Mouse (Mus musculus): ENCODE measurements around the gene Fxn. TPM values are rescaled to one million over a fixed set of nuclear protein-coding genes. Genes with fewer than 3 reads are reported as not detected.

Gene Fxn
- polyA plus RNA-seq (2016; fragmentation: Nextera tagmentation; extraction: Ambion mirVana) = 36.3 and 44.6 TPM in 2 replicates

DNA sequence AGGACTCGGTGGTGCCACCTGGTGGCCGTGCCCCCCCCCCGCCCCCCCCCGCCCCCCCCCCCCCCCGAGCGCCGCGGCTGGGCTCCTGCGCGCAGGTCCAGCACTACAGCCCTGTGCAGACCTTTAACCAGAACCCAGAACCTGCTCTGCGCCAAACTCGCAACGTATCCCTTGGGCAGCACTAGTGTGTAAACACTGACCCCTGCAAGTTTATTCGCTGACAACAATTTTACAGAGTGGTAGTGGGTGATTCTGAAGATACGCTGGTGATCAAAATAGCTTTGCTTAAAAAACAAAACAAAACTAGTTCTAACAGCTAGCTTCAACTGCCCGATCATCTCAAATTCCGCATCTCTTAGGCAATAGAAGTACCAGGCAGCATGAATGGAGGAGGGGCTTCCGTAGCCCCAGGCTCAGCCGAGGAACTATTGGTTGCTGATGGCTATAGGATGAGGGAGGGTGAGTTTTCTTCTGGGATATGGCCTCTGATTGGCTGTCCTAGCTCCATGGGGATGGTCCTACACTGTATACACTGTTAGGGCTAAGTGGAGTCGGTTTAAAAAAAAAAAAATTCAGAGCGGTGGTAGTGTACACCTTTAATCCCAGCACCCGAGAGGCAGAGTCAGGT is at the start of gene Fxn:
Gene Fxn, minus strand, starts transcription at position 5 of the 628 bp plus-strand sequence.
- peak within 1 kb of the TSS; percentile 73 for H3K9ac ChIP-seq
- H3K4me3 ChIP-seq = peak within 1 kb of the TSS; percentile 59
- peak within 1 kb of the TSS; percentile 85 for H3K27ac ChIP-seq
- H3K36me3 ChIP-seq = peaks cover 1% of the 10 kb centered on the region; the same call in 1 of the 2 replicates
- 3% methylated on average over 13 of the region's 22 CpGs for WGBS
- peak; percentile 95 for ATAC-seq (ENCODE audit: low FRiP score)
- peak within 1 kb of the TSS; percentile 67 for H3K4me2 ChIP-seq (replicated peaks)
- no peaks in the 10 kb centered on the region for H3K27me3 ChIP-seq
- H3K4me1 ChIP-seq = peaks cover 7% of the 10 kb centered on the region; the same call in 1 of the 2 replicates
- H3K9me3 ChIP-seq (replicated peaks) = no peaks in the 10 kb centered on the region

DNA sequence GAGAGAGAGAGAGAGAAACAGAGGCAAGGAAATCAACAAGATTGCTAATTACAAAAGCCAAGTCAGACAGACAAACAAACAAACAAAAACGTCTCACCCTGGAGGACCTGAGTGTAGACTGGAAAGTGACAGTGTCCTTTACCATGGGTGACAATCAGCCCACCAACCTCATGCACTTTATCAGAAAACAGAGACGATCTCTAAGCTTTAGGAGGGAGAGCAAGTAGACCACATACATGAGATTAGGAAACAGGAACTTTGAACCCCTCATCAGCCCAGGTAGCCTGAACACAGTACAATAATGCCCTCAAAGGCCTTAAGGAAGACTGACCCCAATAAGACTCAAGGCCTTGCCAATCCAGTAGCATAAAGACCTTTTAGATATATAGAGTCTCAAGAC is 47.5 kb upstream of the Fxn start:
- no peak for ATAC-seq (ENCODE audit: low FRiP score)
- no peaks in the 10 kb centered on the region for H3K36me3 ChIP-seq
- no peaks in the 10 kb centered on the region for H3K9me3 ChIP-seq (replicated peaks)
- no peak overlapping the region for H3K27ac ChIP-seq
- H3K4me2 ChIP-seq (replicated peaks) = no peak overlapping the region
- peaks cover 21% of the 10 kb centered on the region for H3K4me1 ChIP-seq
- 76% methylated on average over 2 of the region's 2 CpGs for WGBS
- H3K9ac ChIP-seq = no peak overlapping the region
- no peak overlapping the region for H3K4me3 ChIP-seq
- no peaks in the 10 kb centered on the region for H3K27me3 ChIP-seq

DNA sequence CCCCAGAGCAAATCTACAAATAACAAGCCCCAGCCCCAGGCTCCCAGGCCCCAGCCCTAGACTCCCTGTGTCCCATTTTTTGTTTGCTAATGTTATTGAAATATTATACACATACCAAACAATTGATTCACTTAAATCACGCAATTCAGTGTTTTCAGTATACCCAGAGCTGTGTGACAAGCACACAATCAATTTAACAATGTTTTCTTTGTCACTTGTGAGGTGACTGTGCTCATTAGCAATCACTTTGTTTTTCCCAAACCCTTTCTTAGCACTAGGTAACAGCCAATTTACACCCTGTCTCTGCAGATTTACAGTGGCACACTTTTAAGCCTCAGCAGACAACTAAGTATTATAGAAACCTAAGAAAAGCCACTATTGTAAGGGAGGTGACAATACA is 46.6 kb upstream of the Fxn start:
- Histone ChIP-seq H3K27me3 (no peaks in the 10 kb centered on the region), H3K4me3 (no peak overlapping the region), H3K27ac (no peak overlapping the region), H3K9me3 (replicated peaks) (no peaks in the 10 kb centered on the region), H3K36me3 (no peaks in the 10 kb centered on the region), H3K4me2 (replicated peaks) (no peak overlapping the region), H3K9ac (no peak overlapping the region), H3K4me1 (peaks cover 21% of the 10 kb centered on the region)
- ATAC-seq (ENCODE audit: low FRiP score) = no peak
- 47% methylated on average over 1 of the region's 1 CpGs for WGBS

DNA sequence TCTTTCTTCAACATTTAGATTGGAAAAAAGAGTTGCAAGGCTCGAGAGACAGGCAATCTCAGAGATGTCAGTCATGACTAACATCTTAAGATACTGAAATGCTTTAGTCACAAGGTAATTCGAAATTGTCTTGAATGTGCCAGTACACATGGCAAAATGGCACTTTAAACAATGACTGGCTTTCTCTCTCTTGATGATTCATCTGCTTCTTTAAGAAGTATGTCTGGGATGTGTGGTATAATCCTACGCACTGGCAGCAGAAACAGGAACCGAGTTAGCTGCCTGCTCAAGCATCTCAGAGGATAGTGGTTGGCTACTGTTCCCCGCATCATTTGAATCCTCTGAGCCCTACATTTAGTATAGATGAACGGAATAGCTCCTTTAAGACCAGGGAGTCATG is 45.3 kb upstream of the Fxn start:
- no peak overlapping the region for H3K27ac ChIP-seq

DNA sequence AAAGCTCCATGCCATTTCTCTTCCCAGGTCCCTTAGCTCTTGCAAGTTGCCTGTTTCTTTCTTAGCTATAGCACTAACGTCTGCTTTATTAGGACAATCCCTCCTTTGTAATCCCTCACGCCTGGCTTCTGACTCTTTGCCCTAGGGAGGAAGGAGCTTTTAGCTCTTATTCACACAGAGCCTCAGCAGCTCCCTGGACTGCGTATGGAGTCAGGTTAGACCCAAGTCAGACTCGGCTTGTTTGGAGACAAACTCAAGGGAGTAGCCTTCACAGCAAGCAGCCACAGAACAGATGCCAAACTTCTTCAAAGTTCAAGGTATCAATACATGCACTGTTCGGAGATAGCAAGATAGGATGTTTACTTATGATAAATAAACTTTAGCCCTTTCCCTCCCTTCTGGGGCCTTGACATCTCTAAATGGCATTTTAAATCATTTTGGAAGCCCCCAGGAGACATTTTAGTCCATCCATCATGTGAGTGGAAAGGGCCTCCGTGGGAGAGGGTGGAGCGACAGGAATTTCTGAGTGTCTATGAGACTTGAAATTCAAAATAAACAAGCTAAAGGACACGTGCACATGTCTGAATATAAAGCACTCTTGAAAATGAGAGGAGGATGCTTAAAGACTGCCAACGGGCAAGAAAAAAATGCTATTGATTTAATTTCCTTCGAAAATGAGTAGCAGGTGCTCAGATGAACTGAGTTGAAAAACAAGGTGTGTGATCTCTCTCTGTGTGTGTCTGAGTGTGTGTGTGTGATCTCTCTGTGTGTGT is 43.6 kb upstream of the Fxn start:
- Histone ChIP-seq H3K4me3 (no peak overlapping the region), H3K27me3 (no peaks in the 10 kb centered on the region), H3K9ac (no peak overlapping the region), H3K27ac (peak overlapping the region; percentile 12; the same call in 1 of the 2 replicates), H3K4me2 (replicated peaks) (no peak overlapping the region; the same call in 1 of the 2 replicates), H3K4me1 (peaks cover 21% of the 10 kb centered on the region), H3K9me3 (replicated peaks) (no peaks in the 10 kb centered on the region), H3K36me3 (no peaks in the 10 kb centered on the region)
- 34% methylated on average over 10 of the region's 10 CpGs for WGBS
- no peak for ATAC-seq (ENCODE audit: low FRiP score)

More for the DNA sequence above, 45.3 kb upstream of the Fxn start:
- no peak overlapping the region for H3K4me2 ChIP-seq (replicated peaks)
- no peak overlapping the region for H3K4me3 ChIP-seq
- WGBS = 86% methylated on average over 6 of the region's 6 CpGs
- H3K36me3 ChIP-seq = no peaks in the 10 kb centered on the region
- H3K9ac ChIP-seq = no peak overlapping the region
- no peak for ATAC-seq (ENCODE audit: low FRiP score)
- H3K4me1 ChIP-seq = peaks cover 21% of the 10 kb centered on the region
- no peaks in the 10 kb centered on the region for H3K27me3 ChIP-seq
- H3K9me3 ChIP-seq (replicated peaks) = no peaks in the 10 kb centered on the region

DNA sequence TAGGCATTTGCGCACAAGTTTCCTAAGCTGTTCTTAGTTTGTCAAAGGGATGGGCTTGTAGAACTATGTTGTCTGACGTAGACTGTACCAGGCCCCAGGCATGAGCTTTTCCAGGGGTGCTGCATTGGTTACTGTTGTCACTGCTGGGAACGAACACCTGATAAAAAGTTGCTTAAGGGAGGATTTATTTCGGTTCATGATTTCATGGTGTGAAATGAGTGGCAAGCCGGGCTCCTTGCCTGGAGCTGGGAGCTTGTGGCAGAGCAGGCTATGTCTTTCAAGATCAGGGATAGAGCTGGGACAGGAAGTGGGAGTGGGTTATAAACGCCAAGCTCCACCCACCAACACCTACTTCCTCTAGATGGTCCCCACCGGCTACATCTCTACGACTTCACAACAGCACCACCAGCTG is 41.5 kb upstream of the Fxn start:
- Histone ChIP-seq H3K9me3 (replicated peaks) (no peaks in the 10 kb centered on the region), H3K4me1 (peaks cover 21% of the 10 kb centered on the region), H3K4me2 (replicated peaks) (no peak overlapping the region), H3K27ac (no peak overlapping the region), H3K9ac (no peak overlapping the region), H3K4me3 (no peak overlapping the region), H3K27me3 (no peaks in the 10 kb centered on the region), H3K36me3 (no peaks in the 10 kb centered on the region)
- ATAC-seq (ENCODE audit: low FRiP score) = no peak
- 91% methylated on average over 8 of the region's 8 CpGs for WGBS

DNA sequence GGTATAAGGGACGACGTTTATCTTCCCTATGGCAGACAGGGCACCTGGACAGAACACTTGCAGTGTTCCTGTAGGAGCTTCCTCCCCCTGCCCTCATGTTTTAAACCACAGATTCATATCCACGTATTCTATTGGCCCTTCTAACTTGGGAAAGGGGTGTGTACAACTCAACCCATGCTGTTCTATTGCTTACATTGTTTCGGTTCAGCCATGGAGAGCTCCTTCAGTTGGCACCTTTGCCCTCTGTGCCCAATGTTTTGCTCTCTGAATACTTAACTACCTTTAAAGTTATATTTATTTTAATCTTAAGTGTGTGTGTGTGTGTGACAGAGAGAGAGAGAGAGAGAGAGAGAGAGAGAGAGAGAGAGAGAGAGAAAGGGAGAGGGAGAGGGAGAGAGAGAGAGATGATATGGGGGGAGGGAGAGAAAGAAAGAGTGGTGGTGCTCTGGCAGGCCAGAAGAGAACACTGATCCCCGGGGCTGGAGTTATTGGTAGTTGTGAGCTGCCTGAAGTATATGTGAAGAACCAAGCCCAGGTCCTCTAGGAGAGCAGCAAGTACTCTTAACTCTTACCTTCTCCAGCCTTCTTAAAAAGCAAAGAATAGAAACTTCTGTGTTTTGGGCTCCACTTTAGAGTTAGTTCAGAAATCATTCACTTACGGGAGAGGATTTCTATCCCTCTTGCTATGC is 41.0 kb upstream of the Fxn start:
- Histone ChIP-seq H3K4me1 (peaks cover 20% of the 10 kb centered on the region), H3K9ac (no peak overlapping the region), H3K4me3 (no peak overlapping the region), H3K27me3 (no peaks in the 10 kb centered on the region), H3K36me3 (no peaks in the 10 kb centered on the region), H3K27ac (no peak overlapping the region), H3K9me3 (replicated peaks) (no peaks in the 10 kb centered on the region), H3K4me2 (replicated peaks) (no peak overlapping the region)
- ATAC-seq (ENCODE audit: low FRiP score) = no peak
- 88% methylated on average over 6 of the region's 6 CpGs for WGBS

DNA sequence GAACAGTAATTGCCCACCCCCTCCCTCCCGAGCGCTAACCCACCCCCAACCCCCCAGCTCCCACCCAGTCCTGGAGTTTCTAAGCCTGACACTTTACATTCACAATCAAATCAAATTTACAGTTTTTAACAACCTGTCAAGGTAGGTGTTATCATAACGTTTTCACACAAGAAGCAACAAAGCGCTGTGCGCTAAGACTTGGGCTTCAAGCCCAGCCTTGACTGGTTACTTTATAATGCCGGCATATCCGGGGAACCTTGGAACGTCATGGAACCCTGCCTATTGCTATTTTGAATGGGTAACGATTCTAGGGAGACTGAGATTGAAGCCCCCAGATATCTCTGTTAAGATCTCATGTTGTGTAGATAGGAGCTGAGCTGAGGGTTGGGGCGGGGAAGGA is 37.8 kb upstream of the Fxn start:
- Histone ChIP-seq H3K4me1 (peaks cover 11% of the 10 kb centered on the region), H3K36me3 (no peaks in the 10 kb centered on the region)

DNA sequence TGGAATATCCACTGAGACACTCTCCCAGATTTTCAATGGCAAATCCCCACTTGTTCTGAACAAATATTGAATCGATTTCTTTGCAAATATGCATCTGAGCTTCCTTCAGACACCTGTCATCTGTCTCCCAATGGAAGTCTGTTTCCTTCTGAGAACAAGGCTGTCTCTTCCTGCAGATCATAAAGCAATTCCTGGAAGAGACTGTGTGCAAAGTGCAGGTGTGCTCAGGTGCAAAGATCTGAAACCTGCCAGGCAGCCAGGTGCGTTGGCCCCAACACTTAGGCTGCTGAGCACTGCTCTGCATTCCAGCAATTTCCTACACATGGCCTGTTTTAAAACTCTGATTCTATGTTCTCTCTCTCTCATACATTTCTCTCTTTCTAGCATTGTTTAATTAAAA is 37.3 kb upstream of the Fxn start:
- Histone ChIP-seq H3K9ac (no peak overlapping the region), H3K9me3 (replicated peaks) (no peaks in the 10 kb centered on the region), H3K36me3 (no peaks in the 10 kb centered on the region), H3K4me2 (replicated peaks) (no peak overlapping the region), H3K27me3 (no peaks in the 10 kb centered on the region), H3K4me1 (peaks cover 13% of the 10 kb centered on the region), H3K4me3 (no peak overlapping the region), H3K27ac (no peak overlapping the region)
- WGBS = 93% methylated on average over 2 of the region's 2 CpGs
- ATAC-seq (ENCODE audit: low FRiP score) = no peak

More for the DNA sequence above, 37.8 kb upstream of the Fxn start:
- no peak overlapping the region for H3K4me2 ChIP-seq (replicated peaks)
- no peak overlapping the region for H3K27ac ChIP-seq
- H3K4me3 ChIP-seq = no peak overlapping the region
- no peak overlapping the region for H3K9ac ChIP-seq
- H3K9me3 ChIP-seq (replicated peaks) = no peaks in the 10 kb centered on the region
- no peak for ATAC-seq (ENCODE audit: low FRiP score)
- WGBS = 84% methylated on average over 10 of the region's 10 CpGs
- H3K27me3 ChIP-seq = no peaks in the 10 kb centered on the region

DNA sequence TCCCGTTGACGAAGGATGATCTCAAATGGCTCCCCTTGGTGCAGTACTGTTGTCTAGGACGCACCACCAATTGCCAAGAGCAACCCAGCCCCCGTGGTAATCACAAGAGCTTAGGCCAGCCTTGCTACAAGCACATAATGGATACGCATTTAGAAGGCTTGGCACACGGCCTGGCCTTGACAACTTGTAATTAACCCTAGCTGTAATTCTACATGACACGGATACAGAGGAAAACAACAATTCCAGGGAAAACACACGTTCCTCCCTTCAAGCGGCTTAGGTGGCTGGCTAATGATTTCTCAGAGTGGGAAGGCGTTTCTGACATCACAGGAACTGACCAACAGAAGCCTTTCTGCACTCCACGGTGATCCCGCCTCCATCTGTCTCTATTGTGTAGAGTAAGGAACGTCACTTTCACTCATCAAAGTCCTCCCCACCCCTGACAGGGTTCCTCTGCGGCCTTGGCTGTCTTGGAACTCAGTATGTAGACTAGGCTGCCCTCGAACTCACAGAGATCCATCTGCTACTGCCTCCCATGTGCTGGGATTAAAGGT is 36.7 kb upstream of the Fxn start:
- Histone ChIP-seq H3K4me3 (no peak overlapping the region), H3K4me2 (replicated peaks) (no peak overlapping the region), H3K27ac (no peak overlapping the region), H3K9me3 (replicated peaks) (no peaks in the 10 kb centered on the region), H3K9ac (no peak overlapping the region), H3K36me3 (no peaks in the 10 kb centered on the region), H3K27me3 (no peaks in the 10 kb centered on the region), H3K4me1 (peaks cover 13% of the 10 kb centered on the region)
- peak; percentile 54 for ATAC-seq (ENCODE audit: low FRiP score)
- WGBS = 52% methylated on average over 15 of the region's 15 CpGs

DNA sequence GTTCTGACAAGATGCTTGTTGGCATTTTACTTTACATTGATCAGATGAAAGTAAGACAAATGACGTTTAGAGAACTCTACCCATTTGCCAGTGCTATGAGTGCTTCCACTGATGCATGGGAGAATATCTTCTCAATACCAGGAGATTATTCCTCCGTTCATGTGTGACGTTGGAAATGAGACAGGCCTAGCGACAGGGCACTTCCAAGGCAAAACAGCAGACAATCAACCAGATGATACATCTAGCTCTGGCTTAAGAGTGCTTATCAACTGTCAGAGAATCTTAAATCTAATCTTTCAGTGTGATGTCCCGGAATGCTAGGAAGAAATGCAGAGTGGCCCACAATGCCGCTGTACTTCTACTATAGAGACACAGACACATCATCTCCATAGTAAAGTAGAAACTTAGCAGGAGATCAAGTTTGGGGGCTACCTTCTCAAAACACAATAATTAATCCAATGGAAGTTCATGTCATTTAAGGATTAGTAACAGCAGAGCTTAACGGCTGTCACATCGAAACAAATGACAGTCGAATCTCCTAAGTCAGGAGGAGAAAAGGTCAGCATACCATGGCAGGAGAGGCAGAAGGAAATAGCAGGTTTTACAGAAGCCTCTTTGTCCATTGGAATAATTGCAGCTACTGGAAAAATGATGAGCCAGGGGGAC is 35.8 kb upstream of the Fxn start:
- Histone ChIP-seq H3K4me2 (replicated peaks) (no peak overlapping the region), H3K9ac (no peak overlapping the region), H3K4me3 (no peak overlapping the region), H3K27me3 (no peaks in the 10 kb centered on the region), H3K27ac (no peak overlapping the region), H3K36me3 (no peaks in the 10 kb centered on the region), H3K9me3 (replicated peaks) (no peaks in the 10 kb centered on the region), H3K4me1 (peaks cover 13% of the 10 kb centered on the region)
- WGBS = 77% methylated on average over 9 of the region's 9 CpGs
- ATAC-seq (ENCODE audit: low FRiP score) = no peak

DNA sequence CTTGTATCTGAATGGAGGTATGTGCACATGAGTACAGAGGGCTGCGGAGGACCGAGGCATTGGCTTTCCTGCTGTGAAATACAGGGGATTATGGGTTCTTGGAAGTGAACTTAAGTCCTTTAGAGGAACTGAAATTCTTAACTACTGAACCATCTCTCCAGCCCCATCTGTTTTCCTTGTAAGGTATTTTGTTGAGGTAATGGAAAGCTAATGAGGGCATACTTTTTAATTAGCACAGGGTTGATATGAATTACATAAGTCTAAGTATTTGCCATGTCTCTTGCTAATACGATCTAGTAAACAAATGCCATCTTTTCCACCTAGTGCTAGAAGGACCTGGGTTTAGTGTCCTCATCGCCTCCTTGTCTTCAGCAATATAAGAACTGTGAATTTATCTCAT is 34.8 kb upstream of the Fxn start:
- 94% methylated on average over 4 of the region's 4 CpGs for WGBS
- Histone ChIP-seq H3K36me3 (no peaks in the 10 kb centered on the region), H3K27ac (no peak overlapping the region), H3K27me3 (no peaks in the 10 kb centered on the region), H3K4me2 (replicated peaks) (no peak overlapping the region), H3K4me3 (no peak overlapping the region), H3K9me3 (replicated peaks) (no peaks in the 10 kb centered on the region), H3K9ac (no peak overlapping the region), H3K4me1 (peaks cover 13% of the 10 kb centered on the region)
- no peak for ATAC-seq (ENCODE audit: low FRiP score)
